Mouse (Mus musculus) cerebellum, adult 2 months (tissue): Measurements from ENCODE around the gene Fbxo42.

Experiments used
- CTCF ChIP-seq: fragments of 200-500 bp; IDR thresholded peaks from 2 replicates; pipeline ENCODE4 v1.5.1; 2011; ENCODE audit warnings: low read depth, mild to moderate bottlenecking, control low read depth, low read length, moderate library complexity, borderline replicate concordance; ENCODE audit not compliant: insufficient read depth
- POLR2A ChIP-seq: fragments of 200-500 bp; IDR thresholded peaks from 2 replicates; pipeline ENCODE4 v1.6.1; 2011; ENCODE audit warnings: low read length, control low read depth, borderline replicate concordance; ENCODE audit not compliant: insufficient read depth

GRCm38 (mm10) chr4:141213342-141213741, 65.6 kb downstream of the Fbxo42 start:
- TF ChIP-seq CTCF = no peak
- TF ChIP-seq POLR2A = no peak
